Mouse (Mus musculus) limb, embryonic 14.5 days (tissue): Measurements from ENCODE around the gene Serpinb1a. TPM values are rescaled to one million over a fixed set of nuclear protein-coding genes. Genes with fewer than 3 reads are reported as not detected.

Source experiments
- ATAC-seq: fragments of 200-750 bp; cut with Nextera tagmentation; 2 replicates; pipeline ENCODE4 v1.8.0; 2017; ENCODE audit warnings: low read depth, moderate number of reproducible peaks, moderate TSS enrichment; ENCODE audit not compliant: low FRiP score
- DNase-seq: peaks from one replicate; pipeline ENCODE4 v3.0.0-alpha.2; 2015; ENCODE audit warnings: low spot score
- H3K27ac ChIP-seq: fragments of 300-500 bp; sonication (generic); replicated peaks from 2 replicates; pipeline ENCODE4 v1.5.1; 2014; ENCODE audit warnings: low read depth, mild to moderate bottlenecking, low read length, moderate library complexity, mixed read lengths
- H3K27me3 ChIP-seq: fragments of 300-500 bp; sonication (generic); 2 replicates; pipeline ENCODE4 v1.6.1; 2014; ENCODE audit warnings: low read length, mixed read lengths; ENCODE audit not compliant: control insufficient read depth, insufficient read depth
- H3K36me3 ChIP-seq: fragments of 300-500 bp; sonication (generic); 2 replicates; pipeline ENCODE4 v1.6.1; 2014; ENCODE audit warnings: mild to moderate bottlenecking, low read length, moderate library complexity, mixed read lengths; ENCODE audit not compliant: control insufficient read depth, insufficient read depth
- H3K4me1 ChIP-seq: fragments of 300-500 bp; sonication (generic); 2 replicates; pipeline ENCODE4 v1.6.1; 2014; ENCODE audit warnings: antibody characterized with exemption, low read length, mixed read lengths; ENCODE audit not compliant: control insufficient read depth, insufficient read depth
- H3K4me2 ChIP-seq: fragments of 300-500 bp; sonication (generic); replicated peaks from 2 replicates; pipeline ENCODE4 v1.6.1; 2014; ENCODE audit warnings: low read depth, mild to moderate bottlenecking, low read length, moderate library complexity; ENCODE audit not compliant: severe bottlenecking
- H3K4me3 ChIP-seq: fragments of 300-500 bp; sonication (generic); replicated peaks from 2 replicates; pipeline ENCODE4 v1.5.1; 2014; ENCODE audit warnings: low read length
- H3K9ac ChIP-seq: fragments of 300-500 bp; sonication (generic); 2 replicates; pipeline ENCODE4 v1.6.1; 2014; ENCODE audit warnings: mild to moderate bottlenecking, low read depth, low read length, moderate library complexity; ENCODE audit not compliant: severe bottlenecking
- H3K9me3 ChIP-seq: fragments of 300-500 bp; sonication (generic); 2 replicates; pipeline ENCODE4 v1.6.1; 2016; ENCODE audit warnings: low read length; ENCODE audit not compliant: control insufficient read depth
- POLR2A ChIP-seq: fragments of 200-500 bp; IDR thresholded peaks from 2 replicates; pipeline ENCODE4 v1.8.0; 2012; ENCODE audit warnings: inconsistent platforms, mild to moderate bottlenecking, moderate library complexity, borderline replicate concordance; ENCODE audit not compliant: insufficient read depth, insufficient read length; ENCODE audit errors: extremely low read depth
- WGBS: fragments of 180-500 bp; shearing (Covaris S2); extraction: QIAGEN DNeasy Blood & Tissue Kit; methylation state at CpG from one replicate; pipeline ENCODE4 v1.1.7; 2014; 5-methylcytosine and 5-hydroxymethylcytosine counted together
- polyA plus RNA-seq, 2 experiments: library from polyadenylated mRNA; depleted of rRNA in 1 of 2; stranded (reverse) in 1 of 2; unstranded in 1 of 2; fragments of >200 nt; fragmentation: Nextera tagmentation in 1 of 2; extraction: Ambion mirVana in 1 of 2; gene quantifications; 2 replicates each; pipeline versions ENCODE4 v1.2.1 to v1.2.3; 2012 to 2014

Gene Serpinb1a
- polyA plus RNA-seq, 2 experiments, result 8.7 to 23.3 TPM

DNA sequence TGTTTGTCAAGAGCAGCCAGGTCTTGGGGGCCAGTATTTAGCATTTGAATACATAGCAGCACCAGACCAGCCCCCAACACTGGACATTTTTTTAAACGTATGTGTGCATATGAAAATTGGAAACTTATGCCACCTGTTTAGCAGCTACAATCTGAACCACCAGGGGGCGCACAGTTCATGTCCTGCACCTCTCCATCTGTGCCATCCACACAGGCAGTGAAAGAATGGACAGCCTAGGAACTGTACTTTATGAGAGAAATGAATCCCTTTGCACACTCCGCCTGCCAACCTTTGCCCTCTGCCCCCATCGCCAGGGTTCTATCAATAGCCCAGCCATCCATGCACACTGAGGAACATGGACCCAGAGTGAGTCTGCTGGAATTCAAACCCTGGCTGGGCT is 23.0 kb downstream of the Serpinb1a start:
- Histone ChIP-seq H3K9ac (no peak overlapping the region), H3K4me3 (no peak overlapping the region), H3K27ac (no peak overlapping the region), H3K36me3 (no peaks in the 10 kb centered on the region), H3K4me2 (no peak overlapping the region), H3K9me3 (no peaks in the 10 kb centered on the region), H3K4me1 (no peaks in the 10 kb centered on the region), H3K27me3 (no peaks in the 10 kb centered on the region)
- no peak for TF ChIP-seq POLR2A
- 56% methylated on average over 4 of the region's 4 CpGs for WGBS
- DNase-seq (peak; percentile 23), ATAC-seq (no peak)

DNA sequence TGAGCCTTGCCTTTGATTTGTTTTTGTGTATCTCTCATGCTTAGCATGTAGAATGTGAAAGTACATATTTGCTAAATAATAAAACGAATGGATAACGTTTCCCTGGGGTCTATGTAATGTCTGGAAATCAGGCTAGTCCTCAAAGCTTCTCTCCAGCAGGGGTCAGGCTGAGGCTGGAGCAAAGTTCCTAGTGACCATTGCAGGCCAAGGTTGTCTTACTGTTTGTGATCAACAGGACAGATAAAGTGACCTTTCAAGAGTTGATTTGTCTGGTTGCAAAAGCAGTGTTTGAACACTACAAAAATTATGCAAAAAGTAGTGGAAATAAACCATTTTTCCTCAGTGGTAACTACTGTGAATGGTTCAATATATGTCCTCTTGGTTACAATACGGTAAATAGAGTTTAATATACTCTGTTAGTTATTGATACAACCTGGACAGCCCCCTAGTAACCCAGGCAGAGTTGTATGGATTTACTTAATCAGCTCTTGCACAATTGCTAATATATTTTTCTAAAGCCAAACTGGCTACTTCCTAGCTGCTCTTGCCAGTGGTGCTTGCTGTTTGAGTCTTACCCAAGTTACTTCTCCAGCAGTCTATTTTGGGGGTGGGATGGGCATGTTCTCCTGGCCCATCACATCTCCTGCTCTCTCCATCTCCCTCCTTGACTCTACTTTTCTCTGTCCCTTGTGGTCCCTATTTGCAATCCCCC is 23.7 kb downstream of the Serpinb1a start:
- H3K27me3 ChIP-seq, result no peaks in the 10 kb centered on the region
- no peaks in the 10 kb centered on the region for H3K36me3 ChIP-seq
- DNase-seq (no peak), ATAC-seq (no peak)
- 80% methylated on average over 3 of the region's 3 CpGs for WGBS
- no peaks in the 10 kb centered on the region for H3K9me3 ChIP-seq
- H3K4me1 ChIP-seq, result no peaks in the 10 kb centered on the region
- TF ChIP-seq POLR2A, result no peak
- no peak overlapping the region for H3K4me3 ChIP-seq
- no peak overlapping the region for H3K4me2 ChIP-seq
- H3K27ac ChIP-seq, result no peak overlapping the region
- no peak overlapping the region for H3K9ac ChIP-seq

DNA sequence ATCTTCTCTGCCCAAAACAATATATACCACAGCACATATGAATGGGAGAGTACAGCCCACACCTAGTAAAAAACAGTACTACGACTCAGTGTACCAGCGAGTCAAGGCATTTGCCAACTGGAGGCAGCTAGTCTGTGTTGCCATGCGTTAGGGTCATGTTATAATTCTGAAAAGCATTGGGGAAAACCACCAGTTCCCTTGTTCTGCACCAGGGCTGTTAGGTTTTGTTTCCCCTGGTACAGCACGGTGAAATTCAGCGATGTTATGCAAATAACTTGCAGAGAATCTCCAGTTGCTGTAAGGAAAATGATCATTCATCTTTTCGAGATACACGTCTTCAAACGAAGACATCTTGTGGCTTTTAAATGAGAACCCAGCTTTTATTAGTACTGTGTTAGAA is 25.4 kb downstream of the Serpinb1a start:
- 92% methylated on average over 8 of the region's 8 CpGs for WGBS
- ATAC-seq, result no peak
- Histone ChIP-seq H3K27me3 (no peaks in the 10 kb centered on the region), H3K4me3 (no peak overlapping the region), H3K27ac (no peak overlapping the region), H3K36me3 (peaks cover 15% of the 10 kb centered on the region), H3K4me1 (no peaks in the 10 kb centered on the region), H3K4me2 (no peak overlapping the region), H3K9me3 (no peaks in the 10 kb centered on the region), H3K9ac (no peak overlapping the region)
- no peak for TF ChIP-seq POLR2A
- DNase-seq, result no peak

DNA sequence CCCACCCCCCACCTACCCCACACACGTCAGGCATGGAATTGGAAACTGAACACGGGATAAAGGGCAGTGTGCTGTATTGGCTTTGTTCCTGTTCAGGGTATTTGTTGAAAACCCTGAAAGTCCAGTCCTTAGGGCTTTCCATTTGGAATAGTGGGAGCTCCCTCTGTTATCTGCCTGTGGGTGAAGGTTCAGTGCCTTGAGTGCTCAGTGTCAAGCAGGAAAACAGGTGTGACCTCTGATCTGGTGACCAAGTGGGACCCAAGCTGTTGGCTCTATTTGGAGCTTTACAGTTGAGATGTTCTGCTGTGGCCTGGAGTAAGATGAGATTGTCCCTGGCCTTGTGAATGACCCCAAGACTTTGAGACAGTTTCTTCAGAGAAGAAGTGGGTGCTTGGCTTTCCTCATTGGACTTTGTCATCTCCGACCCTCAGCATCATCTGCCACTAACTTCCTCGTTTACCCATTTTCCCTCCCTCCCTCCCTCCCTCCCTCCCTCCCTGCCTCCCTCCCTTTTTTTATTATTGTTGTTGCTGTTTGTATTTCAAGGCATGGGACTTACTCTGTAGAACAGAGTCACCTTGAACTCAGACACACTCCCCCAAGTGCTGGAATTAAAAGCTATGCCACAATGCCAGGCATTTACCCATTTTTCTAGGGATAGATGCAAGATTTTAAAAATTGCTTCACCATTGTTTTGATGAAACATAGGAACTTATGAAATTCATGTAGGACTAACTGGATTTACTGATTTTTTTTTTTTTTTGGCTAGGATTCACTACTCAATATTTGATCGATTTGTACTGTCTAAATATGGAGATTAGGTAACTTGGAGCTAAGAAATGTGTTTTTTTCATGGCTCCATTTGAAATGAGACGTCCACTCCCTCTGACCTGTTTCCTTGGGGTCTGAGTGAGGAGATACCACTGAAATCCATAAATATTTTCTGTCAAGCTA is 26.3 kb downstream of the Serpinb1a start:
- H3K27ac ChIP-seq, result no peak overlapping the region
- peaks cover 23% of the 10 kb centered on the region for H3K36me3 ChIP-seq
- no peak overlapping the region for H3K9ac ChIP-seq
- H3K4me3 ChIP-seq, result no peak overlapping the region
- ATAC-seq (no peak), DNase-seq (no peak)
- no peak for TF ChIP-seq POLR2A
- WGBS, result 78% methylated on average over 6 of the region's 6 CpGs
- no peaks in the 10 kb centered on the region for H3K4me1 ChIP-seq
- no peak overlapping the region for H3K4me2 ChIP-seq
- no peaks in the 10 kb centered on the region for H3K9me3 ChIP-seq
- H3K27me3 ChIP-seq, result no peaks in the 10 kb centered on the region

DNA sequence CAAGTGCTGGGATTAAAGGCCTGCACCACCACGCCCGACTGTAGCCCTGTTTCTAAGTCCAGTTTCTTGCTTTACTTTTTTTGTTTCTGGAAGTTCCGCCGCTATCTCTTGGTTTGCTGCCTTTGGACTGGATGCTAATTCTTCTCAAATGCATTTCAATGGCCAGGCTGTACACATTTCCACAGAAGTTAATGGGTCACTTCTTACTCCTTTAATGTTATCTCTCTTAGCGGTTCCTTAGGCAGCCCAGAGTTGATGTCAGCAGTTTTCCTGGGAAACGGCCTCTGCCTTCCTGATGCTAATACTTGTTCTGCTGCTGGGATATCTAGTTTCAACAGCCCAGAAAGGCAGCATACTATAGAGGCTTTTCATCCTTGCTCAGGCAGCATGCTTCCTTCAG is 27.9 kb downstream of the Serpinb1a start:
- 82% methylated on average over 6 of the region's 6 CpGs for WGBS

More for the DNA sequence above, 27.9 kb downstream of the Serpinb1a start:
- no peaks in the 10 kb centered on the region for H3K9me3 ChIP-seq
- no peaks in the 10 kb centered on the region for H3K4me1 ChIP-seq
- no peak overlapping the region for H3K4me3 ChIP-seq
- peaks cover 38% of the 10 kb centered on the region for H3K36me3 ChIP-seq
- ATAC-seq (no peak), DNase-seq (no peak)
- H3K9ac ChIP-seq, result no peak overlapping the region
- no peak overlapping the region for H3K27ac ChIP-seq
- no peak overlapping the region for H3K4me2 ChIP-seq
- no peaks in the 10 kb centered on the region for H3K27me3 ChIP-seq
- no peak for TF ChIP-seq POLR2A
